Mouse (Mus musculus): ENCODE results near the gene Dpp6.

Gene Dpp6

DNA sequence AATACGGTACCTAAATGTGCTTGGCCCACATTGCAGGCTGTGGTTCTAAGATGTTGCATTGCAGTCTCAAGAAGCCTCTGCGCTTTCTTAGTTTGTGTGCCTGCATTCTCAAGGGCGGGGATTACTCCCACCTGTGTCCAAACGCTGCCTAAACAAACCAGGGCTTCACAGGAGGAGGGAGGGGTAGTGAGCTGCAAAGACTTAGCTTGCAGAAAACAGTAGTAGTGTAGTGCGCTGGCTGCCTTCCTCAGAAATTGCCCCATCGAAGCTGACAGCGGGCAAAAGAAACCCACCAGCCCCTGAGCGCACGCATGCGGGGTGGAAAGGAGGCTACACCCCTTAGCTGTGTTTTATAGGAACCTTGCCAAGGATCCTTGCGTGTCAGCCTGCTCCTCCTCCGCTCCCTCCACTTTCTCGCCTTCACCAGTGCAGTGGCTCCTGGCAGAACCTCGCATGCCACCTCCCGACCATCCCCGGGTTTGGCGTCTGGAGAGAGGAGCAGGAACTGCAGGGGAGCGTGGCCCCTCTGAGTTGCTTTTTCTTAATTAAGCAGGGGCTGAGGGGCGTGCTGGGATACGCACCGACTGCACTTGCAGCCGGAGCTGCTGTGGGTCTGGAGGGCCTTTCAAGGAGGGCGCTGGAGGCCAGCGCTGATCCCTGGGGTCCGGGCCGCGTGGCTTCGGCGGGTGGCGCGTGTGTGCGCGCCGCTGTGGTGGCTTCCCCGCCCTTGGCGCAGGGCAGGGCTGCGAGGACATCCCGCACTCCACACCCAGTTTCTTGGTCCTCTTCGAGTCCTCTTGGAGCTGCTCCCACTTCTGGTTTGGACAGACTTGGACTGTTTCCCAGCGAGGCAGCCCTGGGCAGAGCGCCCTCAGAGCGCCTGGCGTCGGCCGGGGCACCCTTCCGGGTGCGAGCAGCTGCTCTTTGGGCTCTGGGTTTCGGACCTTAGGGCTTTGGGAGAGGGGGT, at the start of gene Dpp6:
TSS of gene Dpp6 (plus strand) at position 229 of the 967 bp plus-strand sequence.
- DNase-seq: peak; percentile 5

DNA sequence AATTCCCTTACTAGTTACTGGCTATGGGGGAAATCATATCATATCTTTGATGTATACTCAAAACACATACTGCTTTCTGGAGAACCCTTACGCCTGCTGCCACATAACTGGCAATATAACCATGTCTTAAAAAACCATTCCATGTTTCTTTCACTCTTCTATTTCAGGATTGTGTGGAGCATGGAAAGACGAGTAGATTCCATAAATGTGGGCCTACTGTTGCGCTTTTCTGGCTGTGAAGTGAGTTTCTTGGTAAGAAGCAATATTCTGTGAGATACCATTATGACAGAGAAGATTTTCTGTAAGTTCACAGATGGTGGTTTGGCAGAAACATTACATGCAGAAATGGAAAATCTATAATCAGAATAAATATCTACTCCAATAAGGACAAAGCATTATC, 33.0 kb upstream of the Dpp6 start:
- DNase-seq: no peak

DNA sequence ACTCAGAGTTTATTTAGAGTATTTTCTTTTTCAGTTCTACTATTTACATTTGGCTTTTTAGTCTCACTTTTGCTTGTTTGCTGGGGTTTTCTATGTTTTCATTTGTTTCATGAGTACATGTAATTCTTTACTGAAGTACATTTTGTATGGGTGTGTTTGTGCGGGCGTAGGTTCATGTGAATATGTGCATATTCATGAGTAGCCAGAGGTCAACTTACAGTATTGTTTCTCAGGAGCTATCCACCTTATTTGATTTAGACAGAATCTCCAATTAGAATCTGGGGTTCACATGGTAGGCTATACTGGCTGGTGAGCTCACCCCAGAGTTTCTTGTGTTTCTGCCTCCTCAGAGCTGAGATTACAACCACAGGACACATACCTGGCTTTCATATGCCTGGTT, 21.5 kb upstream of the Dpp6 start:
- DNase-seq: no peak

GRCm38 (mm10) chr5:26835972-26836371, 19.0 kb downstream of the Dpp6 start:
- DNase-seq: no peak

DNA sequence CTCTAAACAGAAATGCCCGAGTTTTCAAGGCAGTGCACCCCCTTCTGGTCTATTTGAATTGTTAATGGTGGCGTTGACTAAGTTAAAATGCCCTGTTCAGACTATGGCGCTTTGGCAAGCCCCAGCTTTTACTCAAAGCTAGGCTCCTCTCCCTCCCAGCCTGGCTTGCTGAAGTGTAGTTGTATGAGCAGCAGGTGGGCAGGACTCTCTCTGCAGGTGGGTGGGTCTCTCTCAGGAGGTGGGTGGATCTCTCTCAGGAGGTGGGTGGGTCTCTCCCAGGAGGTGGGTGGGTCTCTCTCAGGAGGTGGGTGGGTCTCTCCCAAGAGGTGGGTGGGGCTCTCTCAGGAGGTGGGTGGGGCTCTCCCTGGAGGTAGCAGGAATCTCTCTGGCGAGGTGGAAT, 24.1 kb downstream of the Dpp6 start:
- no peak for DNase-seq

GRCm38 (mm10) chr5:26854746-26855145, 37.7 kb downstream of the Dpp6 start:
- no peak for DNase-seq

- DNase-seq: no peak
These were observed 58.4 kb downstream of the Dpp6 start for GRCm38 (mm10) chr5:26875449-26875848.

GRCm38 (mm10) chr5:26887496-26887895, 70.5 kb downstream of the Dpp6 start:
- no peak for DNase-seq

DNA sequence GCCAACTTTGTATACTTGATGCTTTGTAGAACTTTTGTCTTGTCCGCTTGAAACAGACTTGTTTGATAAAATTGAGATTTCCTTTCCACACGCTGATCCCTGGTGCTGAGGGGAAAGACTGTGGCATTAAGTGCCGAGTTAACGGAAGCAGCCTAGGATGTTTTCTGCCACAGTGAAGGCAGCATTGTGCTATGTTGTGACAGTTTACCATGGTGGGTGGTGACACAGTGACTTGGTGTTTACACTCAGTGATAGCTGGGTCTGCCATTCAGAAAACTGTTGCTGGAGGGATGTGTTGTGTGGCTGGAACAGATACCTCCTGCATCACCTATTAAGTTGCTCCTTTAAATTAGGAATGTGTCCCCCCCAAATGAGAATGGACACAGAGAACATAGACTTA, 71.1 kb downstream of the Dpp6 start:
- DNase-seq: no peak

DNA sequence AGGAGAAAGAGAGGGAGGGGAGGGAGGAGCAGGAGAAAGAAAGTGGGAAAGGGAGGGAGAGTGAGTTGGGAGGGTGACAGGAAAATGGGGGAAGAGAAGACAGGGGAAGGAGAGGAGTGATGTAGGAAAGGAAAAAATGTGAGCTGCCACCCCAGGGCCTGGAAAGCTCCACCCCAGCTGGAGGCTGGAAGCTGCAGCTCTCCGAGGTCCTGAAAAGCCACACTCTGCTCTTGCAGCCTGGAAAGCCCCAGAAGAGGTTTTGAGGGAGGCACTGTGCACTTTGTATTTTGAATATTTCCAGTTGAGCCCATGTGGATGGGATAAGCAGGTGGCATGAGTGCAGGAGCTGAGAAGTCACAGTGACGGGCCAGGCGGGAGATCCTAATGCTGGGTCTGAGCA, 77.3 kb downstream of the Dpp6 start:
- DNase-seq: no peak

GRCm38 (mm10) chr5:26903786-26904185, 86.8 kb downstream of the Dpp6 start:
- peak; percentile 45 for DNase-seq

GRCm38 (mm10) chr5:26904324-26905041, 87.5 kb downstream of the Dpp6 start:
- peak; percentile 29 for DNase-seq

DNA sequence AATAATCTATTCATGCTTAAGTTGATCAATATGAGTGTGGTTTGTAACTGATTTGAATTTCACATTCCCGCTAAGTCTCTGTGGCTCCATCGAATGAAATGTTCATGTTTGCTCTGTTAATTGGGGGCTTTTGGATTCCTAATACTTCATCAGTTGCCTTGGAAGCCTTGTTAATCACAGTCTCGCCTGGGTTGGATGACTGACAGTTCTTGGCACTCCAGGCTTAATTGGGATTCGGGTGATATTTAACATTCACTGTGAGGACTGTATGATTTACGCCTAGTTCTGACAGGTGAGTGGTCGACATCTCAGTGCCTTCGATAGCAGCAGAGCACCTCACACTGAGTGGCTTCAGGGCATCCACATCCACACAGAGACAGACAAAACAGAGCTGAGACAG, 90.1 kb downstream of the Dpp6 start:
- no peak for DNase-seq

DNA sequence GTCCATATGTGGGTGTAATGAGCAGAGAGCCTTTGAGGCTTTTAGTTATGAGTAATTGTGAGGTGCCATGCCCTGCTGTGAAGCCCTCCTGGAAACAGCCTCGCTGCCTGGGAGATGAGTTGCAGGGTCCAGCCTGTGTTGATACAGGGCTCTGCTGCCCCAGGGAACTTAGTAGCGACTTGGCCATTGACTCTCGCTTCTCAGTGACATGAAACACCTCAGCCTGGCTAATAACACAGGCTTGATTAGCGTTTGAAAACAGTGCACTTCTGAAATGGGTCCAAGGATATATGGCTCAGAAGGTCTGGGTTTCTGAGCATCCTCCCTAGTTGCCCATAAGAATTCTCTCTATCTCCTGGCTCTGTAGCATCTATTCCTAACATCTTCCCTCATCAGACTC, 91.6 kb downstream of the Dpp6 start:
- DNase-seq: no peak

- DNase-seq: no peak
These were observed 93.3 kb downstream of the Dpp6 start for GRCm38 (mm10) chr5:26910353-26910752.

DNA sequence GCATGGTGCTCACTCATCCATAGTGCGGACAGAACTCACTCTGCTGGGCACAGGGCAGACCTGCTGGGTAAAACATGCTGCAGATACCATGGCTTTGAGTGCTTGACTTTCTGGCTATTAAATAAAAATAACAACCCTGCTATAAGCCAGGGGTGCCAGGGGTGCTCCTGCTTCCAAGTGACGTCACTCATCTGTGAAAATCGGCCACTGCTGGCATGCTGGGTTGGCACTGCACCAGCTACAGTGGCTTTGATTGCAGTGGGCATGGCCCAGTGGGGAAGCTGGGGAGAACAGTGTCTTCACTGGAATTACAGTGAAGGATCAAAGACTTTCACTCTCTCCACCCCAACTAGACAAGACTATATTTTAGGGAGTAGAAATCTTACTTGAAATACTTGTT, 95.0 kb downstream of the Dpp6 start:
- no peak for DNase-seq

GRCm38 (mm10) chr5:26918763-26919162, 101.8 kb downstream of the Dpp6 start:
- no peak for DNase-seq

- DNase-seq: no peak
These were observed 107.5 kb downstream of the Dpp6 start for GRCm38 (mm10) chr5:26924552-26924951.

- DNase-seq: no peak
These were observed 115.6 kb downstream of the Dpp6 start for GRCm38 (mm10) chr5:26932413-26933122.

DNA sequence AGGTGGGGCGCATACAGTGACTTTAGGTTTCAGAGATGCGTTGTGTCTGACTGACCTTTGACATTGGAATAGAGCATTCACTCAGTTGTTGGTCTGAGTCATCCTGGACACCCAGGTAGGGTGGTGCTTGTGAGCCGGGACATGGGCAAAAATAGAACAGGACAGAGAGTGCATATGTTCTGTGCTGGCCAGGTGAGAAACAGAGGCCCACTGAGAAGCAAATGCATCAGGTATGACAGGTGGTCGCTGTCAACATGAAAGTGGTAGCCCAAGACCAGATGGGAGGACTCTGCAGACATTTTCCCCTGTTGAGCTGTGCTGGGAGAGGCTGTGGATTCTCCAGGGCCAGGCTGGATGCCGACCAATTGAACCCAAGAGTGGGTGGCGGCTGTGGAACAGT, 117.9 kb downstream of the Dpp6 start:
- no peak for DNase-seq

GRCm38 (mm10) chr5:26941471-26941870, 124.5 kb downstream of the Dpp6 start:
- DNase-seq: no peak

DNA sequence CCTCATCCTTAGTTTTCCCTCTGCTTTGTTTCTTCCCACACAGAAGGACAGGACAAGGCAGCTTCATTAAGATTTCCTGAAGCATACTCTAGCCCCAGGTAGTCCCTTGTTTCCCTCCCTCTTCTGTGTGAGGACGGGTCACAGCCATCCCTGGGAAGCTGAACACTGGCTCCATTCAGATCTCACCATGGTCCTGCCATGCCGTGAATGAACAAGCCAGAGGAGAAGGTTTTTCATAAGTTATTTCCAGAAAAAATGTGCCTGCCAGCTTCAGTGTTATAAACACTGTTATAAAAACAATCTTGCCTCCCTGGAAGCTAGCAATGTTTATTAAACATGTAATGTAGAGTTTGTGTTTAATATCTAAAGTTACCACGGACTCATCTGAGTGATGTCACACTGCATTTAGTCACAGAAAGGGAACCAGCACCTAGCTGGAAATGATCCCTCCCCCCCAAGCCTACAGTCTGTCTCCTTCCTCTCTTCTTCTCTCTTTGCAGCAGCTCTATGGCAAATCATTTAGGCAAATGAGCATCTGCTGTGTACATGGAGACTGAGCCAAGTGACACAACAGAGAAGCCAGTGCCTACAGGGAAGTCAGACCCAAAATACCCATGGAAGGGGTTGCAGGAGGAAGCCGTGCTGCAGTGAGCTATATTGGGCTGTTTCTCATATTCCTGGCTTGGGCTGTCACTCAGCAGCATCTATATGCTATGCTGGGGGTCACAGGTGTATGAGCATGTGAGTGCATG, 128.3 kb downstream of the Dpp6 start:
- peak; percentile 23 for DNase-seq

Measured in right cerebral cortex, postnatal 25 days (tissue).